Comparison of ENCODE assay signal across 22 mouse cellular contexts in genomic region chr14:54206750-54207550, GRCm38 (mm10). TPM values are rescaled to one million over a fixed set of nuclear protein-coding genes. Genes with fewer than 3 reads are reported as not detected.
DNase-seq lines count a peak whose midpoint lies in the region; ATAC-seq and TF ChIP-seq lines count a peak whose summit lies in the region.
"Had no signal": no experiment of that assay in that cellular context is flagged by ENCODE, and none has a peak within 500 bp of the region (broad histone marks: within the 10 kb centered on the region; RNA-seq: fewer than 3 reads in every experiment).

No protein-coding gene starts in this region.

- DNase-seq in frontal cortex, postnatal 25 days (ENCODE audit: low spot score in 2 of 2): no peak
- DNase-seq in heart, postnatal 25 days (ENCODE audit: low spot score): no peak
- DNase-seq in kidney, adult 18-20 months: no peak
- DNase-seq in spleen, adult 2 months (ENCODE audit: low read depth in 1 of 2, low spot score in 2 of 2): no peak
- DNase-seq in spleen, postnatal 36 days (ENCODE audit: low spot score in 2 of 2): no peak
- DNase-seq: adrenal gland, adult 8-10 months; cerebellum, adult 11-12 months; cerebellum, postnatal 10 days; gastrocnemius, postnatal 14 days; lung, embryonic 14.5 days; thymus, postnatal 25 days had no signal

- no peak overlapping the region for H3K4me3 ChIP-seq in heart, embryonic 15.5 days
- H3K4me3 ChIP-seq in kidney, embryonic 15.5 days (replicated peaks): no peak overlapping the region
- peak overlapping the region; percentile 9; the same call in 1 of the 2 replicates for H3K4me3 ChIP-seq in spleen, adult 2 months (ENCODE audit: extremely low read depth, insufficient read depth, insufficient read length)
- H3K4me3 ChIP-seq: embryonic facial prominence, embryonic 10.5 days; forebrain, embryonic 15.5 days; hindbrain, embryonic 13.5 days; left cerebral cortex, adult 2 months; midbrain, embryonic 12.5 days had no signal

- intact Hi-C loops in heart, postnatal 25 days (cut with DNase I): no loop called here

- TF ChIP-seq CTCF in spleen, adult 2 months (IDR thresholded peaks at IDR 0.05; ENCODE audit: extremely low read depth, insufficient read depth, insufficient read length, insufficient replicate concordance): no peak

- H3K4me1 ChIP-seq in heart, embryonic 15.5 days (replicated peaks): peaks cover 18% of the 10 kb centered on the region
- H3K4me1 ChIP-seq in kidney, embryonic 15.5 days: peaks cover 28% of the 10 kb centered on the region
- no peaks in the 10 kb centered on the region for H3K4me1 ChIP-seq in spleen, adult 2 months (ENCODE audit: control insufficient read depth, insufficient read depth, insufficient read length)
- H3K4me1 ChIP-seq: embryonic facial prominence, embryonic 10.5 days; forebrain, embryonic 15.5 days; midbrain, embryonic 12.5 days had no signal

- H3K27me3 ChIP-seq in heart, embryonic 15.5 days: no peaks in the 10 kb centered on the region
- H3K27me3 ChIP-seq in kidney, embryonic 15.5 days: no peaks in the 10 kb centered on the region
- H3K27me3 ChIP-seq in spleen, adult 2 months (ENCODE audit: control insufficient read depth, insufficient read depth, low read length): no peaks in the 10 kb centered on the region
- H3K27me3 ChIP-seq: forebrain, embryonic 15.5 days; hindbrain, embryonic 13.5 days; midbrain, embryonic 12.5 days had no signal

- no peaks in the 10 kb centered on the region for H3K36me3 ChIP-seq in heart, embryonic 15.5 days
- no peaks in the 10 kb centered on the region for H3K36me3 ChIP-seq in kidney, embryonic 15.5 days
- H3K36me3 ChIP-seq in spleen, adult 2 months (ENCODE audit: control insufficient read depth, insufficient read depth, low read length): no peaks in the 10 kb centered on the region
- H3K36me3 ChIP-seq: embryonic facial prominence, embryonic 10.5 days; forebrain, embryonic 15.5 days; hindbrain, embryonic 13.5 days; midbrain, embryonic 12.5 days had no signal

- WGBS in heart, embryonic 15.5 days: 45% methylated on average over 15 of the region's 15 CpGs
- WGBS in kidney, embryonic 15.5 days: 35% methylated on average over 15 of the region's 15 CpGs
- WGBS in spleen, adult 2 months: 74% methylated on average over 15 of the region's 15 CpGs

- peak; percentile 57 for ATAC-seq in frontal cortex, adult (ENCODE audit: low TSS enrichment)
- no peak for ATAC-seq in heart, embryonic 15.5 days (replicated peaks; ENCODE audit: insufficient number of reproducible peaks, insufficient read depth, low FRiP score, low read depth)
- ATAC-seq in kidney, embryonic 15.5 days (replicated peaks; ENCODE audit: low FRiP score): no peak
- ATAC-seq: activated CD4-positive, CD25-positive, alpha-beta regulatory T cell, adult 4 months; forebrain, embryonic 15.5 days; inflammation-experienced regulatory T-cells, adult 6 months had no signal

- no peaks in the 10 kb centered on the region for H3K9me3 ChIP-seq in heart, embryonic 15.5 days (replicated peaks)
- no peaks in the 10 kb centered on the region for H3K9me3 ChIP-seq in kidney, embryonic 15.5 days (replicated peaks)
- H3K9me3 ChIP-seq: embryonic facial prominence, embryonic 10.5 days; forebrain, embryonic 15.5 days; hindbrain, embryonic 13.5 days; midbrain, embryonic 12.5 days had no signal

- no peak for TF ChIP-seq POLR2A in spleen, adult 2 months (IDR thresholded peaks at IDR 0.05; ENCODE audit: low read depth, low read length)

- H3K27ac ChIP-seq in heart, embryonic 15.5 days: 0 out of 2 replicates have a peak overlapping the region, but pooled peaks have one; percentile 14
- peak overlapping the region; percentile 67 for H3K27ac ChIP-seq in kidney, embryonic 15.5 days
- H3K27ac ChIP-seq in spleen, adult 2 months (ENCODE audit: insufficient read depth, low read length): peak overlapping the region; percentile 64
- H3K27ac ChIP-seq: embryonic facial prominence, embryonic 10.5 days; forebrain, embryonic 15.5 days; hindbrain, embryonic 13.5 days; left cerebral cortex, adult 2 months; midbrain, embryonic 12.5 days had no signal

- H3K9ac ChIP-seq in heart, embryonic 15.5 days: no peak overlapping the region
- no peak overlapping the region for H3K9ac ChIP-seq in kidney, embryonic 15.5 days
- H3K9ac ChIP-seq: forebrain, embryonic 15.5 days; hindbrain, embryonic 13.5 days; lung, embryonic 14.5 days; midbrain, embryonic 12.5 days had no signal

- H3K4me2 ChIP-seq in heart, embryonic 15.5 days: no peak overlapping the region
- no peak overlapping the region for H3K4me2 ChIP-seq in kidney, embryonic 15.5 days
- H3K4me2 ChIP-seq: forebrain, embryonic 15.5 days; heart, embryonic 11.5 days; hindbrain, embryonic 13.5 days; lung, embryonic 14.5 days; midbrain, embryonic 12.5 days had no signal

RNA-seq across cellular contexts. Expression of gene Dad1, which starts 47.0 kb away (rescaled TPM):
- polyA plus RNA-seq in heart, embryonic 15.5 days (2015; fragmentation: Nextera tagmentation; extraction: Ambion mirVana): 355 and 362 TPM in 2 replicates
- total RNA-seq in heart, postnatal 25 days (2021): 100 to 1,000 TPM; 103 to 112 TPM
- polyA plus RNA-seq in kidney, embryonic 15.5 days (2015; fragmentation: Nextera tagmentation; extraction: Ambion mirVana): 427 and 441 TPM in 2 replicates
- polyA plus RNA-seq in spleen, adult 2 months (2012; rRNA removed): 309 and 372 TPM in 2 replicates

RNA-seq across cellular contexts. Expression of gene Abhd4, which starts 47.0 kb away (rescaled TPM):
- polyA plus RNA-seq in heart, embryonic 15.5 days (2015; fragmentation: Nextera tagmentation; extraction: Ambion mirVana): 96.0 and 106 TPM in 2 replicates
- 10 to 100 TPM; 44.6 to 44.8 TPM for total RNA-seq in heart, postnatal 25 days (2021)
- polyA plus RNA-seq in kidney, embryonic 15.5 days (2015; fragmentation: Nextera tagmentation; extraction: Ambion mirVana): 61.3 and 67.6 TPM in 2 replicates
- 17.9 and 23.4 TPM in 2 replicates for polyA plus RNA-seq in spleen, adult 2 months (2012; rRNA removed)

Comparison
In these comparisons a context has a peak if more than half of its experiments do, and no peak if none do; other contexts are left out.
1. H3K27ac ChIP-seq: peak in every context shown above with its lines; median percentile 67 in kidney, embryonic 15.5 days; 64 in spleen, adult 2 months; 14 in heart, embryonic 15.5 days.